Mouse (Mus musculus) brain, adult 2 months (tissue): ENCODE data around the gene Tmem117.

Source experiments
- DNase-seq: peaks from one replicate; pipeline ENCODE4 v3.0.0; 2011; ENCODE audit warnings: low read depth, low spot score

Gene Tmem117

GRCm38 (mm10) chr15:95138709-95139409, 509.8 kb downstream of the Tmem117 start:
- peak; percentile 50 for DNase-seq

- DNase-seq = peak; percentile 64
Measured at GRCm38 (mm10) chr15:95144131-95144530, 515.1 kb downstream of the Tmem117 start.

- DNase-seq = no peak
Measured at GRCm38 (mm10) chr15:95145118-95145517, 516.1 kb downstream of the Tmem117 start.
